Mouse (Mus musculus) lung, embryonic 14.5 days (tissue): ENCODE measurements around the gene Gm20458. TPM values are rescaled to one million over a fixed set of nuclear protein-coding genes. Genes with fewer than 3 reads are reported as not detected.

Source experiments
- ATAC-seq: fragments of 200-750 bp; cut with Nextera tagmentation; 2 replicates; pipeline ENCODE4 v1.8.0; 2017; ENCODE audit warnings: mild to moderate bottlenecking, moderate TSS enrichment, moderate library complexity; ENCODE audit not compliant: insufficient read depth
- DNase-seq: peaks from one replicate; pipeline ENCODE4 v3.0.0-alpha.2; 2015
- H3K27ac ChIP-seq: fragments of 300-500 bp; sonication (generic); 2 replicates; pipeline ENCODE4 v1.5.1; 2014; ENCODE audit warnings: low read depth, mild to moderate bottlenecking, moderate library complexity
- H3K27me3 ChIP-seq: fragments of 300-500 bp; sonication (generic); 2 replicates; pipeline ENCODE4 v1.6.1; 2014; ENCODE audit warnings: low read length, control low read depth; ENCODE audit not compliant: insufficient read depth
- H3K36me3 ChIP-seq: fragments of 300-500 bp; sonication (generic); 2 replicates; pipeline ENCODE4 v1.6.1; 2014; ENCODE audit warnings: control low read depth; ENCODE audit not compliant: insufficient read depth
- H3K4me1 ChIP-seq: fragments of 300-500 bp; sonication (generic); 2 replicates; pipeline ENCODE4 v1.6.1; 2014; ENCODE audit warnings: antibody characterized with exemption, control low read depth; ENCODE audit not compliant: insufficient read depth
- H3K4me2 ChIP-seq: fragments of 300-500 bp; sonication (generic); 2 replicates; pipeline ENCODE4 v1.6.1; 2014; ENCODE audit warnings: mild to moderate bottlenecking
- H3K4me3 ChIP-seq: fragments of 300-500 bp; sonication (generic); 2 replicates; pipeline ENCODE4 v1.5.1; 2014; ENCODE audit warnings: low read depth, low read length
- H3K9ac ChIP-seq: fragments of 300-500 bp; sonication (generic); 2 replicates; pipeline ENCODE4 v1.6.1; 2014
- H3K9me3 ChIP-seq: fragments of 300-500 bp; sonication (generic); 2 replicates; pipeline ENCODE4 v1.6.1; 2016; ENCODE audit warnings: low read depth, low read length, control low read depth
- CTCF ChIP-seq: IDR thresholded peaks from 2 replicates; pipeline ENCODE4 v1.5.1; 2016; ENCODE audit warnings: antibody characterized with exemption, low read depth
- WGBS: fragments of 180-500 bp; shearing (Covaris S2); extraction: QIAGEN DNeasy Blood & Tissue Kit; methylation state at CpG from one replicate; pipeline ENCODE4 v1.1.7; 2014; 5-methylcytosine and 5-hydroxymethylcytosine counted together
- polyA plus RNA-seq: library from polyadenylated mRNA; unstranded; fragments of >200 nt; fragmentation: Nextera tagmentation; extraction: Ambion mirVana; gene quantifications from 2 replicates; pipeline ENCODE4 v1.2.1, GENCODE M21; 2014

Gm20458 gene
- polyA plus RNA-seq, 1 experiment from 2014 or later, result 14.4 TPM

GRCm38 (mm10) chr2:164428451-164428850, 32.3 kb upstream of the Gm20458 start:
- ATAC-seq (no peak), DNase-seq (no peak)
- Histone ChIP-seq H3K9ac (no peak overlapping the region), H3K4me2 (no peak overlapping the region), H3K4me1 (peaks cover 28% of the 10 kb centered on the region), H3K4me3 (no peak overlapping the region), H3K27me3 (no peaks in the 10 kb centered on the region), H3K36me3 (peaks cover 48% of the 10 kb centered on the region), H3K27ac (no peak overlapping the region), H3K9me3 (no peaks in the 10 kb centered on the region)
- no peak for TF ChIP-seq CTCF
- WGBS, result 36% methylated on average over 5 of the region's 5 CpGs

- Histone ChIP-seq H3K27me3 (no peaks in the 10 kb centered on the region), H3K4me3 (no peak overlapping the region), H3K27ac (peak overlapping the region; percentile 13; the same call in 1 of the 2 replicates), H3K9ac (no peak overlapping the region), H3K4me2 (peak overlapping the region; percentile 23; the same call in 1 of the 2 replicates), H3K36me3 (peaks cover 37% of the 10 kb centered on the region), H3K9me3 (no peaks in the 10 kb centered on the region), H3K4me1 (peaks cover 33% of the 10 kb centered on the region)
- WGBS, result 54% methylated on average over 15 of the region's 15 CpGs
- no peak for TF ChIP-seq CTCF
- ATAC-seq (no peak), DNase-seq (no peak)
Observed at GRCm38 (mm10) chr2:164429881-164430615, 30.7 kb upstream of the Gm20458 start.

GRCm38 (mm10) chr2:164430697-164431096, 30.1 kb upstream of the Gm20458 start:
- H3K9ac ChIP-seq, result no peak overlapping the region
- H3K27ac ChIP-seq, result peak overlapping the region; percentile 13; the same call in 1 of the 2 replicates
- peaks cover 34% of the 10 kb centered on the region for H3K4me1 ChIP-seq

GRCm38 (mm10) chr2:164431676-164432465, 28.9 kb upstream of the Gm20458 start:
- ATAC-seq, result peak; percentile 33; the same call in 1 of the 2 replicates
- Histone ChIP-seq H3K36me3 (peaks cover 23% of the 10 kb centered on the region), H3K4me2 (no peak overlapping the region; the same call in 1 of the 2 replicates), H3K4me1 (peaks cover 42% of the 10 kb centered on the region), H3K27ac (peak overlapping the region; percentile 51), H3K27me3 (no peaks in the 10 kb centered on the region), H3K9me3 (no peaks in the 10 kb centered on the region), H3K4me3 (no peak overlapping the region), H3K9ac (no peak overlapping the region)
- TF ChIP-seq CTCF, result no peak
- peak; percentile 58 for DNase-seq
- WGBS, result 37% methylated on average over 9 of the region's 9 CpGs

More at GRCm38 (mm10) chr2:164430697-164431096, 30.1 kb upstream of the Gm20458 start:
- 6% methylated on average over 7 of the region's 7 CpGs for WGBS
- H3K9me3 ChIP-seq, result no peaks in the 10 kb centered on the region
- no peaks in the 10 kb centered on the region for H3K27me3 ChIP-seq
- peak; percentile 47 for TF ChIP-seq CTCF
- peak; percentile 55 for ATAC-seq
- H3K36me3 ChIP-seq, result peaks cover 31% of the 10 kb centered on the region
- peak overlapping the region; percentile 23; the same call in 1 of the 2 replicates for H3K4me2 ChIP-seq
- DNase-seq, result peak; percentile 60
- H3K4me3 ChIP-seq, result no peak overlapping the region

GRCm38 (mm10) chr2:164432541-164433191, 28.1 kb upstream of the Gm20458 start:
- Histone ChIP-seq H3K4me1 (peaks cover 49% of the 10 kb centered on the region), H3K9me3 (no peaks in the 10 kb centered on the region), H3K27ac (peak overlapping the region; percentile 51), H3K36me3 (peaks cover 17% of the 10 kb centered on the region; the same call in 1 of the 2 replicates), H3K9ac (peak overlapping the region; percentile 26; the same call in 1 of the 2 replicates), H3K4me3 (no peak overlapping the region), H3K27me3 (no peaks in the 10 kb centered on the region), H3K4me2 (peak overlapping the region; percentile 36)
- no peak for TF ChIP-seq CTCF
- ATAC-seq (no peak), DNase-seq (peak; percentile 51)
- WGBS, result 20% methylated on average over 22 of the region's 22 CpGs

- Histone ChIP-seq H3K9ac (no peak overlapping the region), H3K9me3 (no peaks in the 10 kb centered on the region), H3K4me1 (peaks cover 51% of the 10 kb centered on the region), H3K4me2 (peak overlapping the region; percentile 36), H3K36me3 (peaks cover 10% of the 10 kb centered on the region; the same call in 1 of the 2 replicates), H3K27me3 (no peaks in the 10 kb centered on the region), H3K4me3 (no peak overlapping the region), H3K27ac (peak overlapping the region; percentile 51; the same call in 1 of the 2 replicates)
- DNase-seq, result no peak
- WGBS, result 65% methylated on average over 9 of the region's 9 CpGs
- TF ChIP-seq CTCF, result no peak
- ATAC-seq, result no peak
Observed at GRCm38 (mm10) chr2:164433278-164433895, 27.4 kb upstream of the Gm20458 start.
